In genomic region chr17:83335183-83335584, GRCm38 (mm10) we compare ENCODE assay signal across 9 mouse cellular contexts. TPM values are rescaled to one million over a fixed set of nuclear protein-coding genes. Genes with fewer than 3 reads are reported as not detected.
DNase-seq lines count a peak whose midpoint lies in the region; ATAC-seq and TF ChIP-seq lines count a peak whose summit lies in the region.
"Had no signal": no experiment of that assay in that cellular context is flagged by ENCODE, and none has a peak within 500 bp of the region (broad histone marks: within the 10 kb centered on the region; RNA-seq: fewer than 3 reads in every experiment).

No protein-coding gene starts in this region.

- H3K27ac ChIP-seq in kidney, embryonic 16.5 days (ENCODE audit: low read length): no peak overlapping the region
- H3K27ac ChIP-seq in embryonic facial prominence, embryonic 12.5 days: no peak overlapping the region
- no peak overlapping the region for H3K27ac ChIP-seq in hindbrain, postnatal 0 days
- no peak overlapping the region for H3K27ac ChIP-seq in midbrain, postnatal 0 days (ENCODE audit: low read depth, low read length)
- H3K27ac ChIP-seq: limb, embryonic 15.5 days had no signal

- no peak for ATAC-seq in kidney, embryonic 16.5 days (ENCODE audit: low FRiP score, low TSS enrichment)
- no peak for ATAC-seq in embryonic facial prominence, embryonic 12.5 days (ENCODE audit: insufficient number of reproducible peaks, insufficient read depth, low FRiP score, low TSS enrichment)
- ATAC-seq in hindbrain, postnatal 0 days: no peak
- ATAC-seq in midbrain, postnatal 0 days (ENCODE audit: low FRiP score): no peak

- 39% methylated on average over 13 of the region's 13 CpGs for WGBS in kidney, embryonic 16.5 days
- WGBS in embryonic facial prominence, embryonic 12.5 days: 44% methylated on average over 13 of the region's 13 CpGs
- WGBS in hindbrain, postnatal 0 days: 44% methylated on average over 13 of the region's 13 CpGs
- WGBS in midbrain, postnatal 0 days: 46% methylated on average over 13 of the region's 13 CpGs

- H3K4me2 ChIP-seq in kidney, embryonic 16.5 days (replicated peaks; ENCODE audit: low read depth, low read length): peak overlapping the region; percentile 5; the same call in 1 of the 2 replicates
- 0 out of 2 replicates have a peak overlapping the region, but pooled peaks have one; percentile 9 for H3K4me2 ChIP-seq in embryonic facial prominence, embryonic 12.5 days (replicated peaks)
- peak overlapping the region; percentile 8; the same call in 1 of the 2 replicates for H3K4me2 ChIP-seq in hindbrain, postnatal 0 days (ENCODE audit: low read depth, low read length)
- peak overlapping the region; percentile 20; the same call in 1 of the 2 replicates for H3K4me2 ChIP-seq in midbrain, postnatal 0 days (ENCODE audit: low read depth, low read length, poor library complexity, severe bottlenecking)
- H3K4me2 ChIP-seq: limb, embryonic 15.5 days had no signal

- no peak for DNase-seq in kidney, adult 18-20 months
- DNase-seq in hindbrain, postnatal 0 days (ENCODE audit: low spot score): no peak
- no peak for DNase-seq in midbrain, postnatal 0 days (ENCODE audit: low spot score)
- no peak for DNase-seq in layer of hippocampus, adult 9-11 months
- DNase-seq in cerebellum, postnatal 10 days: no peak
- DNase-seq: spleen, adult 18-20 months had no signal

- H3K27me3 ChIP-seq in kidney, embryonic 16.5 days (ENCODE audit: insufficient read depth, low read length): no peaks in the 10 kb centered on the region
- no peaks in the 10 kb centered on the region for H3K27me3 ChIP-seq in embryonic facial prominence, embryonic 12.5 days
- H3K27me3 ChIP-seq in hindbrain, postnatal 0 days (ENCODE audit: insufficient read depth, low read length): no peaks in the 10 kb centered on the region
- no peaks in the 10 kb centered on the region for H3K27me3 ChIP-seq in midbrain, postnatal 0 days (ENCODE audit: insufficient read depth, low read length)
- H3K27me3 ChIP-seq: limb, embryonic 15.5 days had no signal

- 0 out of 2 replicates have a peak overlapping the region, but pooled peaks have one; percentile 2 for H3K4me3 ChIP-seq in kidney, embryonic 16.5 days (ENCODE audit: low read length)
- no peak overlapping the region for H3K4me3 ChIP-seq in embryonic facial prominence, embryonic 12.5 days
- no peak overlapping the region for H3K4me3 ChIP-seq in hindbrain, postnatal 0 days (ENCODE audit: low read length)
- no peak overlapping the region for H3K4me3 ChIP-seq in midbrain, postnatal 0 days (ENCODE audit: low read depth, low read length)
- H3K4me3 ChIP-seq: limb, embryonic 15.5 days had no signal

- H3K9ac ChIP-seq in kidney, embryonic 16.5 days (replicated peaks; ENCODE audit: low read length): no peak overlapping the region
- no peak overlapping the region for H3K9ac ChIP-seq in embryonic facial prominence, embryonic 12.5 days
- no peak overlapping the region for H3K9ac ChIP-seq in hindbrain, postnatal 0 days (replicated peaks; ENCODE audit: low read length)
- H3K9ac ChIP-seq in midbrain, postnatal 0 days (replicated peaks; ENCODE audit: low read length, poor library complexity, severe bottlenecking): no peak overlapping the region
- H3K9ac ChIP-seq: limb, embryonic 15.5 days had no signal

- no peaks in the 10 kb centered on the region for H3K9me3 ChIP-seq in kidney, embryonic 16.5 days (ENCODE audit: low read length)
- no peaks in the 10 kb centered on the region for H3K9me3 ChIP-seq in embryonic facial prominence, embryonic 12.5 days
- no peaks in the 10 kb centered on the region for H3K9me3 ChIP-seq in hindbrain, postnatal 0 days (ENCODE audit: low read length)
- no peaks in the 10 kb centered on the region for H3K9me3 ChIP-seq in midbrain, postnatal 0 days (ENCODE audit: low read length)
- H3K9me3 ChIP-seq: limb, embryonic 15.5 days had no signal

- H3K36me3 ChIP-seq in kidney, embryonic 16.5 days (ENCODE audit: insufficient read depth, low read length): no peaks in the 10 kb centered on the region
- no peaks in the 10 kb centered on the region for H3K36me3 ChIP-seq in embryonic facial prominence, embryonic 12.5 days
- no peaks in the 10 kb centered on the region for H3K36me3 ChIP-seq in hindbrain, postnatal 0 days (ENCODE audit: insufficient read depth, low read length)
- no peaks in the 10 kb centered on the region for H3K36me3 ChIP-seq in midbrain, postnatal 0 days (ENCODE audit: insufficient read depth, low read length)
- H3K36me3 ChIP-seq: limb, embryonic 15.5 days had no signal

- TF ChIP-seq CTCF in hindbrain, postnatal 0 days (IDR thresholded peaks at IDR 0.05; ENCODE audit: low read depth): no peak
- TF ChIP-seq CTCF in midbrain, postnatal 0 days (IDR thresholded peaks at IDR 0.05): no peak

- H3K4me1 ChIP-seq in kidney, embryonic 16.5 days (ENCODE audit: insufficient read depth, low read length): peaks cover 8% of the 10 kb centered on the region; the same call in 1 of the 2 replicates
- H3K4me1 ChIP-seq in embryonic facial prominence, embryonic 12.5 days: no peaks in the 10 kb centered on the region
- no peaks in the 10 kb centered on the region for H3K4me1 ChIP-seq in hindbrain, postnatal 0 days (ENCODE audit: insufficient read depth, low read length)
- no peaks in the 10 kb centered on the region for H3K4me1 ChIP-seq in midbrain, postnatal 0 days (ENCODE audit: insufficient read depth, low read length)

RNA-seq across cellular contexts. Expression of gene Eml4, which starts 15.5 kb away (rescaled TPM):
- polyA plus RNA-seq in kidney, embryonic 16.5 days (2015; fragmentation: Nextera tagmentation; extraction: Ambion mirVana): 34.4 and 36.2 TPM in 2 replicates
- polyA plus RNA-seq in embryonic facial prominence, embryonic 12.5 days (2016; fragmentation: Nextera tagmentation; extraction: Ambion mirVana): 66.7 and 68.0 TPM in 2 replicates
- 42.9 and 47.8 TPM in 2 replicates for total RNA-seq in hindbrain, postnatal 0 days (2014; rRNA removed)
- 18.7 and 20.2 TPM in 2 replicates for polyA plus RNA-seq in hindbrain, postnatal 0 days (2015; fragmentation: Nextera tagmentation; extraction: Ambion mirVana)
- 51.4 and 56.1 TPM in 2 replicates for total RNA-seq in midbrain, postnatal 0 days (2014; rRNA removed)
- 17.4 and 20.1 TPM in 2 replicates for polyA plus RNA-seq in midbrain, postnatal 0 days (2015; fragmentation: Nextera tagmentation; extraction: Ambion mirVana)
